Mouse (Mus musculus) kidney, postnatal 10 days (tissue): Measurements from ENCODE around the gene Nap1l5.

ENCODE experiments used
- DNase-seq: peaks from one replicate; pipeline ENCODE4 v3.0.0; 2021; ENCODE audit warnings: mixed read lengths

The Nap1l5 gene

GRCm38 (mm10) chr6:58906852-58907261, at the start of gene Nap1l5:
Gene Nap1l5, minus strand, starts transcription at chr6:58907076.
- DNase-seq: peak; percentile 42

GRCm38 (mm10) chr6:58951128-58951992, 44.5 kb upstream of the Nap1l5 start:
- DNase-seq: peak; percentile 37

- no peak for DNase-seq
Observed at GRCm38 (mm10) chr6:58950410-58950809, 43.5 kb upstream of the Nap1l5 start.

- no peak for DNase-seq
Observed at GRCm38 (mm10) chr6:58946840-58947239, 40.0 kb upstream of the Nap1l5 start.

- no peak for DNase-seq
Observed at GRCm38 (mm10) chr6:58946246-58946645, 39.4 kb upstream of the Nap1l5 start.

GRCm38 (mm10) chr6:58943958-58944357, 37.1 kb upstream of the Nap1l5 start:
- no peak for DNase-seq

- DNase-seq: no peak
Observed at GRCm38 (mm10) chr6:58942276-58942675, 35.4 kb upstream of the Nap1l5 start.

- DNase-seq: no peak
Observed at GRCm38 (mm10) chr6:58937726-58938125, 30.9 kb upstream of the Nap1l5 start.

GRCm38 (mm10) chr6:58934144-58934543, 27.3 kb upstream of the Nap1l5 start:
- DNase-seq: no peak

GRCm38 (mm10) chr6:58933189-58933913, 26.5 kb upstream of the Nap1l5 start:
- no peak for DNase-seq

- DNase-seq: no peak
Observed at GRCm38 (mm10) chr6:58932515-58933188, 25.8 kb upstream of the Nap1l5 start.

- no peak for DNase-seq
Observed at GRCm38 (mm10) chr6:58931149-58931548, 24.3 kb upstream of the Nap1l5 start.

GRCm38 (mm10) chr6:58929911-58930431, 23.1 kb upstream of the Nap1l5 start:
- DNase-seq: peak; percentile 22

GRCm38 (mm10) chr6:58927881-58928280, 21.0 kb upstream of the Nap1l5 start:
- DNase-seq: no peak

- DNase-seq: no peak
Observed at GRCm38 (mm10) chr6:58922511-58922910, 15.6 kb upstream of the Nap1l5 start.

- DNase-seq: peak; percentile 35
Observed at GRCm38 (mm10) chr6:58921623-58922022, 14.7 kb upstream of the Nap1l5 start.

GRCm38 (mm10) chr6:58920735-58921134, 13.9 kb upstream of the Nap1l5 start:
- no peak for DNase-seq

- DNase-seq: no peak
Observed at GRCm38 (mm10) chr6:58916498-58916897, 9.6 kb upstream of the Nap1l5 start.

- no peak for DNase-seq
Observed at GRCm38 (mm10) chr6:58913971-58914370, 7.1 kb upstream of the Nap1l5 start.

GRCm38 (mm10) chr6:58913551-58913950, 6.7 kb upstream of the Nap1l5 start:
- peak; percentile 33 for DNase-seq

- DNase-seq: no peak
Observed at GRCm38 (mm10) chr6:58912842-58913241, 6.0 kb upstream of the Nap1l5 start.

GRCm38 (mm10) chr6:58907791-58908190, 915 bp upstream of the Nap1l5 start:
- no peak for DNase-seq

GRCm38 (mm10) chr6:58907336-58907735, 460 bp upstream of the Nap1l5 start:
- DNase-seq: no peak
